Mouse (Mus musculus) embryonic facial prominence, embryonic 14.5 days (tissue): ENCODE measurements around the gene Ppp1r12c. TPM values are rescaled to one million over a fixed set of nuclear protein-coding genes. Genes with fewer than 3 reads are reported as not detected.

Experiments used
- ATAC-seq: fragments of 200-750 bp; cut with Nextera tagmentation; 2 replicates; pipeline ENCODE4 v1.8.0; 2017; ENCODE audit warnings: low read depth, moderate number of reproducible peaks, moderate TSS enrichment
- DNase-seq: peaks from one replicate; pipeline ENCODE4 v3.0.0-alpha.2; 2015; ENCODE audit warnings: low spot score
- H3K27ac ChIP-seq: fragments of 300-500 bp; sonication (generic); replicated peaks from 2 replicates; pipeline ENCODE4 v1.5.1; 2014; ENCODE audit warnings: low read depth, mild to moderate bottlenecking, low read length, moderate library complexity
- H3K27me3 ChIP-seq: fragments of 300-500 bp; sonication (generic); replicated peaks from 2 replicates; pipeline ENCODE4 v1.6.1; 2014; ENCODE audit warnings: low read length; ENCODE audit not compliant: control insufficient read depth, insufficient read depth
- H3K36me3 ChIP-seq: fragments of 300-500 bp; sonication (generic); 2 replicates; pipeline ENCODE4 v1.6.1; 2014; ENCODE audit warnings: low read length, mixed read lengths; ENCODE audit not compliant: control insufficient read depth, insufficient read depth
- H3K4me1 ChIP-seq: fragments of 300-500 bp; sonication (generic); 2 replicates; pipeline ENCODE4 v1.6.1; 2014; ENCODE audit warnings: antibody characterized with exemption, low read length; ENCODE audit not compliant: control insufficient read depth, insufficient read depth
- H3K4me2 ChIP-seq: fragments of 300-500 bp; sonication (generic); 2 replicates; pipeline ENCODE4 v1.6.1; 2014; ENCODE audit warnings: low read depth, mild to moderate bottlenecking, low read length, moderate library complexity, mixed read lengths
- H3K4me3 ChIP-seq: fragments of 300-500 bp; sonication (generic); 2 replicates; pipeline ENCODE4 v1.5.1; 2014; ENCODE audit warnings: low read depth, mild to moderate bottlenecking, low read length
- H3K9ac ChIP-seq: fragments of 300-500 bp; sonication (generic); 2 replicates; pipeline ENCODE4 v1.6.1; 2014; ENCODE audit warnings: low read depth, mild to moderate bottlenecking, low read length, moderate library complexity, mixed read lengths
- H3K9me3 ChIP-seq: fragments of 300-500 bp; sonication (generic); 2 replicates; pipeline ENCODE4 v1.6.1; 2016; ENCODE audit warnings: low read length; ENCODE audit not compliant: control insufficient read depth
- WGBS: fragments of 180-500 bp; shearing (Covaris S2); extraction: QIAGEN DNeasy Blood & Tissue Kit; methylation state at CpG from one replicate; pipeline ENCODE4 v1.1.7; 2014; 5-methylcytosine and 5-hydroxymethylcytosine counted together
- polyA plus RNA-seq: library from polyadenylated mRNA; unstranded; fragments of >200 nt; fragmentation: Nextera tagmentation; extraction: Ambion mirVana; gene quantifications from 2 replicates; pipeline ENCODE4 v1.2.1, GENCODE M21; 2014

Gene Ppp1r12c
- polyA plus RNA-seq, 1 experiment from 2014 or later: 49.2 TPM

DNA sequence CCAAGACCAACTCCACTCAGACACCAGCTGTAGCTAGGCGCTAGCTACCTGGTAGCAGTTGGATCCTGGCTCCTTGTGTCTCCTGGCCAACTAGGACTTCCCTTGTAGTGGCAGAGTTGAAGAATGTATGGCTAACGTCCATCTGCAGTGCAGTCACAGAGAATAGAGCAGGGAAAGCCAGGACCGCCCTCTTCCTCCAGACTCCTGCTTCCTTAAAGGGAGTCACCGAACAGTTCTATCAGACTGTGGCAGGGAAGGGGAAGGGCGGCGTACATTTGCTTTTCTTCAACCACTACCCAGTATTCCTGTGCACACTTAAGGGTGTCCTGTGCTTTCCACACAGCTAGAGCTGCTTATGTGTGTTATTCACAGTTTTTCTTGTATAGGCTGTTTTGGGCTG lies 10.2 kb downstream of the Ppp1r12c start:
- H3K36me3 ChIP-seq: peaks cover 46% of the 10 kb centered on the region
- no peaks in the 10 kb centered on the region for H3K9me3 ChIP-seq
- no peaks in the 10 kb centered on the region for H3K4me1 ChIP-seq
- ATAC-seq: no peak
- no peak overlapping the region for H3K9ac ChIP-seq
- H3K27me3 ChIP-seq: no peaks in the 10 kb centered on the region
- 88% methylated on average over 6 of the region's 6 CpGs for WGBS
- no peak overlapping the region for H3K4me2 ChIP-seq
- H3K4me3 ChIP-seq: no peak overlapping the region
- DNase-seq: no peak
- H3K27ac ChIP-seq: no peak overlapping the region

DNA sequence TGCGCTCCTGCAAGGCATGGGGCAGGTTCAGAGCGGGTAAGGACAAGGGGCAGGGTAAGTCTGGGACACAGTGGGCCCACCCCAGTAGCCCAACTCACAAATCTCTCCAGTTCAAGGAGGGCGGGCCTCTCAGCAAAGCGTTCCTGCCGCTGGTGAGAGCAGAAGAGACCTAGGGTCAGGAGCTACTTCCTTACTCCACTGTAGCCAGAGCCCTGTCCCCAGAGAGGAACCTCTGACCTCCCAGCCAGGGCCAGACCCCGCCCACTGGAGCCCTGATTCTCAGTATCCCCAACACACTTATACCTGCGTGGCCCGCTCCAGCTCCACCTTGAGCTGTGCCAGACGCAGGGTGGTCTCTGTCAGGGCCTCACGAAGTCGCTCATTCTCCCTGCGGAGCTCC lies 19.2 kb downstream of the Ppp1r12c start:
- Histone ChIP-seq H3K4me3 (no peak overlapping the region), H3K27me3 (no peaks in the 10 kb centered on the region), H3K9ac (no peak overlapping the region), H3K9me3 (no peaks in the 10 kb centered on the region), H3K4me1 (0 out of 2 replicates have a peak, but pooled peaks cover 4% of the 10 kb centered on the region), H3K36me3 (peaks cover 62% of the 10 kb centered on the region), H3K27ac (no peak overlapping the region), H3K4me2 (no peak overlapping the region)
- ATAC-seq (no peak), DNase-seq (no peak)
- WGBS: 83% methylated on average over 12 of the region's 12 CpGs

DNA sequence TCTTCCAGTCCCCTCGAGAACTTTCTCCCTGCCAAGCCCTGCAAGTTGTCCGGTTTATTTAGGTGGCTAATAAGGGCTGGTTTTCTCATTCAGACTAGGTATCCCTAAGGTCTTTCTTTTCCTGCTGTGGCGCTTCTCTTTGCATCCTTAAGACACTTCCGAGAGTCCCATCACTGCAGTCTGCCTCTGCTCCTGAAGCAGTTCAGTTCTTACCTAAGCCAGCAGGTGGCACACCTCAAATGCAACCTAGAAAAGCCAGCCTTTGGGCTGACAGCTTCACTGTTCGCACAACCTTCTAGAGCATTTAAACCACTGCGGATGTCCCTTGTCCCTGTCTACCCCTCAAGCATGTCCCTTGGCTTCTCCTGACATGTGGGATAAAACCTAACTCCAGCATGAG lies 21.8 kb downstream of the Ppp1r12c start:
- H3K36me3 ChIP-seq: peaks cover 39% of the 10 kb centered on the region
- peaks cover 5% of the 10 kb centered on the region; the same call in 1 of the 2 replicates for H3K27me3 ChIP-seq
- no peak overlapping the region for H3K27ac ChIP-seq
- WGBS: 30% methylated on average over 6 of the region's 6 CpGs
- peak overlapping the region; percentile 71 for H3K4me2 ChIP-seq
- no peak overlapping the region for H3K4me3 ChIP-seq
- H3K9ac ChIP-seq: no peak overlapping the region
- H3K4me1 ChIP-seq: 0 out of 2 replicates have a peak, but pooled peaks cover 4% of the 10 kb centered on the region
- peak; percentile 56 for DNase-seq
- no peak for ATAC-seq
- no peaks in the 10 kb centered on the region for H3K9me3 ChIP-seq

DNA sequence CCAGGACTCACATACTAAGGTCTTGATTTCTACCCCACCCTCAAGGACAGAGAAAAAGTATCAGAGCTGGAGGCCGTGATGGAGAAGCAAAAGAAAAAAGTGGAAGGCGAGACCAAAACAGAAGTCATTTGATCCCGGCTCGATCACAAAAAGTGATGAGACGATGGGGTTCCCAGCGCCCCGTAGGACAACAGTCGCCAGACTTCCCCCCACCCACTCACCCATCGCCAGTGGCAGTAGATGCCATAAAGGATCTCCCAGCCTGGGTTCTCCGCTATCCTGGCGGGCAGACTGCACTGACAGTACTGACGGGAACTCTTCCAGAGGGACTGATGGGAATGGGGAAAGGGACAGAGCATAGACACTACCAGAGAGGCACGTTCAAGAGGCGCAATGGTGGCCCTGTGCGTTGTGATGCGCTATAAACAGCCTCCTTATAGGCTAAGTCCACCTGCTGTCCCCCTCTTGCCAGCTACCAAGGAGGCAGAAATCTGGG lies 22.6 kb downstream of the Ppp1r12c start:
- peak overlapping the region; percentile 71 for H3K4me2 ChIP-seq
- peak overlapping the region; percentile 58 for H3K9ac ChIP-seq
- ATAC-seq: no peak

DNA sequence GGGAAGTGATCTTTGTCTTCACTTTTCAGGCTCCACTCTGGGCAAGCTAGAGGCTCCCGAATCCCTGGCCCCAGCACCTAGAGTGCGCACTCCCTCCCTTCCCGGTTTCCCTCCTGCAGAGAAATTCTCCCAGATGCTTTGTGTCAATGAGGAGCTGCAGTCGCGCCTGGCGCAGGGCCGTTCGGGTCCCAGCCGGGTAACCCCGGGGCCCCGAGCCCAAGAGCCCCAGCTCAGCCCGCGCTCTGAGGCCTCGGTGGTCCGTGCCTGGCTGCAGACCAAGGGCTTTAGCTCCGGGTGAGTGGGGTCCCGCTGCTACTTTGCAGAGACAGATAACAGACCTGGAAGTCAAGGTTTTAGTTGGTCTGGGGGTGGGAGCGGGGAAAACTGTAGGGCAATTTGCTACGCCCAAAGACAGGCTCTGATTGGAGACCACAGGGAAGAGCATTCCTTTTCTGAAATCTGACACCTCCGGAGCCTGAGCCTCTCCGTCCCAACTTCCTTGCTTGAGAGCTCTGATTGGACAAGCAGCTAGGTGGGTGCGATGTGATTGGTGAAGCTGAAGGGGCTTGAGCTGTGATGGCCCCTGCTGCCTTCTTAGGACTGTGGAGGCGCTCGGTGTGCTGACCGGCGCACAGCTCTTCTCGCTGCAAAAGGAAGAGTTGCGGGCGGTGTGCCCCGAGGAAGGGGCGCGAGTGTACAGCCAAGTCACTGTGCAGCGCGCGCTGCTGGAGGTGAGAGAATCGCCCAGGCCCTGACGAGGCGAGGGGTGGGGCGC lies 23.3 kb downstream of the Ppp1r12c start:
- peaks cover 15% of the 10 kb centered on the region for H3K27me3 ChIP-seq
- H3K4me2 ChIP-seq: peak overlapping the region; percentile 71
- H3K4me1 ChIP-seq: 0 out of 2 replicates have a peak, but pooled peaks cover 4% of the 10 kb centered on the region
- WGBS: under 1% methylated on average over 39 of the region's 39 CpGs
- DNase-seq (peak; percentile 98), ATAC-seq (peak; percentile 96)
- H3K27ac ChIP-seq: peak overlapping the region; percentile 88
- no peaks in the 10 kb centered on the region for H3K9me3 ChIP-seq
- H3K4me3 ChIP-seq: peak overlapping the region; percentile 47
- peaks cover 24% of the 10 kb centered on the region for H3K36me3 ChIP-seq
- peak overlapping the region; percentile 63 for H3K9ac ChIP-seq

More for the DNA sequence above, 22.6 kb downstream of the Ppp1r12c start:
- 4% methylated on average over 16 of the region's 16 CpGs for WGBS
- peaks cover 30% of the 10 kb centered on the region for H3K36me3 ChIP-seq
- H3K27me3 ChIP-seq: peaks cover 9% of the 10 kb centered on the region
- H3K4me3 ChIP-seq: peak overlapping the region; percentile 47
- peak overlapping the region; percentile 88 for H3K27ac ChIP-seq
- 0 out of 2 replicates have a peak, but pooled peaks cover 4% of the 10 kb centered on the region for H3K4me1 ChIP-seq
- DNase-seq: no peak
- H3K9me3 ChIP-seq: no peaks in the 10 kb centered on the region

DNA sequence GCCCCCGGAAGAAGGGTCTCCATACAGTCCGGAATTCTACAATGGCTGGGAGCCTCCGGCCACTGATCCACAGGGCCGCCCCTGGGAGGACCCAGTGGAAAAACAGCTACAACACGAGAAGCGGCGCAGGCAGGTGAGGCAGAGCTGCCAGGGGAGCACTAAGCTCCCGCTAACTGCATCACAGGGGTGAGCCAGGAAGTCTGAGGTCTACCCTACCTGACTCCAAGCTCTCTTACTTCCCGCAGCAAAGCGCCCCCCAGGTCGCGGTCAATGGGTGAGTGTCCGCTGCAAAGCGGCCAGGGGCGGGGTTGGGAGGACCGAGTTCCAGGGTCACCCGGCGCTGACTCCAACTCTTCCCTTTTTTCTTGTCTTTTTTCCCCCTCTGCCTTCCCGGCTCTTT lies 27.5 kb downstream of the Ppp1r12c start:
- Histone ChIP-seq H3K4me1 (0 out of 2 replicates have a peak, but pooled peaks cover 10% of the 10 kb centered on the region), H3K9me3 (no peaks in the 10 kb centered on the region), H3K4me3 (no peak overlapping the region), H3K36me3 (no peaks in the 10 kb centered on the region), H3K27me3 (peaks cover 43% of the 10 kb centered on the region), H3K9ac (no peak overlapping the region), H3K27ac (no peak overlapping the region), H3K4me2 (no peak overlapping the region)
- WGBS: 11% methylated on average over 17 of the region's 19 CpGs
- DNase-seq (no peak), ATAC-seq (no peak)

DNA sequence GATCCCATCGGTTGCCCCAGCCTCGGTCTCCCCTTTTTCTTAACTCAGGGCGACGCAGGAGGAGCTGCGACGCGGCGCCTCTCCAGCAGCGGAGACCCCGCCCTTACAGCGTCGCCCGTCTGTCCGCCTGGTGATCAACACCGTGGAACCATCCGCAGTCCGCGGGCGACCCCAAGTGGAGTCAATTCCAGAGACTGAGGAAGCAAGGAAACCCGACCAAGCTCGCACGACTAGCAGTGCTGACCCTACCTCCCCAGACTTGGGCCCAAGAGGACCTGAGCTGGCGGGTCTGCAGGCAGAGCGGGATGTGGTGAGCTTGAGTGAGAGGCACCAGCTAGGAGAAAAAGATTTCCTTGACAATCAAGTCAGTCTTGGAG lies 30.3 kb downstream of the Ppp1r12c start:
- Histone ChIP-seq H3K27ac (no peak overlapping the region), H3K9ac (peak overlapping the region; percentile 56), H3K9me3 (no peaks in the 10 kb centered on the region), H3K4me1 (0 out of 2 replicates have a peak, but pooled peaks cover 8% of the 10 kb centered on the region), H3K27me3 (peaks cover 43% of the 10 kb centered on the region), H3K36me3 (no peaks in the 10 kb centered on the region), H3K4me2 (peak overlapping the region; percentile 87), H3K4me3 (peak overlapping the region; percentile 44)
- ATAC-seq: peak; percentile 92
- WGBS: 1% methylated on average over 24 of the region's 24 CpGs
- DNase-seq: peak; percentile 91

DNA sequence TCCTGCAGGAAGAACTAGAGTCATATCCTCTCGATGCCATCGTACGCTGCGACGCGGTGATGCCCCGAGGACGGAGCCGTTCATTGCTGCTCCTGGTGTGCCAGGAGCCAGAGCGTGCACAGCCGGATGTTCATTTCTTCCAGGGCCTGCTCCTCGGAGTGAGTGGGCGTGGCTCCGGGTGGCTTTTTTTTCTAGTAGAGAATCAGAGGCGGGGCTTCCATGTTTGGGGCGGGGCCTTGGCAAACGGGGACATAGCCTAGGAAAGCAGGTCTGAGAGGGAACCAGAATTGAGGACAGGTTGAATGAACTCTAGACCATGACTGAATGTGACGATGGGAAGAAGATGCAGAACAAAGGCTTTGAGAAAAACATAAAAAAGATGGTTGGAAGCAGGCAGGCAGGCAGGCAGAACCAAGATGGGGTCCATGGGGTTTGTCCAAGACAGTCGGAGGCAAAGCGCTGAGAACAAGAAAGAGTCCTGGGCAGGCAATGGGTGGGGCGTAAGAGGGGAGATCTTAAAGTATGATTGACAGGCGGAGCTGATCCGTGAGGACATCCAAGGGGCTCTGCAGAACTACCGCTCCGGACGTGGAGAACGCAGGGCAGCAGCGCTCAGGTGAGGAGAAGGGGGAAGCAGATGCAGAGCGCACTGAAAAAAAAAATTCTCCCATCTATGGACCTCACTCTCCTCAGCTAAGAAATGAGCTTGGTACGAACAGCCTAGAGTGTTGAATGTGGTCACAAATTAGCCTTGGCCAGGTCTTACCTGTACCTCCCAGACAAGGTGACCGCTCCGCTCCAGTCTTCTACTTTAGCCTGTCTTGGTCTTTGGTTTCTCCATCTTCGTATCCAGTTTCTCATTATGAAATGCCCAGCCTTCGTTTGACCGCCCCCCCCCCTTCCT lies 31.0 kb downstream of the Ppp1r12c start:
- peak overlapping the region; percentile 44 for H3K4me3 ChIP-seq
- peak overlapping the region; percentile 56 for H3K9ac ChIP-seq
- peak overlapping the region; percentile 87 for H3K4me2 ChIP-seq
- no peaks in the 10 kb centered on the region for H3K36me3 ChIP-seq
- no peak overlapping the region for H3K27ac ChIP-seq
- WGBS: 3% methylated on average over 35 of the region's 35 CpGs
- 0 out of 2 replicates have a peak, but pooled peaks cover 8% of the 10 kb centered on the region for H3K4me1 ChIP-seq
- peak; percentile 81 for DNase-seq
- H3K27me3 ChIP-seq: peaks cover 43% of the 10 kb centered on the region
- H3K9me3 ChIP-seq: no peaks in the 10 kb centered on the region
- ATAC-seq: peak; percentile 45
